Mouse (Mus musculus): ENCODE results near the gene 1110065P20Rik. TPM values are rescaled to one million over a fixed set of nuclear protein-coding genes. Genes with fewer than 3 reads are reported as not detected.
A peak's percentile ranks its signal among the peaks of the same experiment; 100 is the strongest.

The 1110065P20Rik gene
- total RNA-seq, 2 experiments from 2014 or later: 20.7 to 26.9 TPM

- DNase-seq: peak in 1 of 2 experiments; percentile 38
These were observed 7.5 kb downstream of the 1110065P20Rik start for GRCm38 (mm10) chr4:124843493-124843892.

- DNase-seq: no peak
These were observed 10.0 kb downstream of the 1110065P20Rik start for GRCm38 (mm10) chr4:124840998-124841397.

DNA sequence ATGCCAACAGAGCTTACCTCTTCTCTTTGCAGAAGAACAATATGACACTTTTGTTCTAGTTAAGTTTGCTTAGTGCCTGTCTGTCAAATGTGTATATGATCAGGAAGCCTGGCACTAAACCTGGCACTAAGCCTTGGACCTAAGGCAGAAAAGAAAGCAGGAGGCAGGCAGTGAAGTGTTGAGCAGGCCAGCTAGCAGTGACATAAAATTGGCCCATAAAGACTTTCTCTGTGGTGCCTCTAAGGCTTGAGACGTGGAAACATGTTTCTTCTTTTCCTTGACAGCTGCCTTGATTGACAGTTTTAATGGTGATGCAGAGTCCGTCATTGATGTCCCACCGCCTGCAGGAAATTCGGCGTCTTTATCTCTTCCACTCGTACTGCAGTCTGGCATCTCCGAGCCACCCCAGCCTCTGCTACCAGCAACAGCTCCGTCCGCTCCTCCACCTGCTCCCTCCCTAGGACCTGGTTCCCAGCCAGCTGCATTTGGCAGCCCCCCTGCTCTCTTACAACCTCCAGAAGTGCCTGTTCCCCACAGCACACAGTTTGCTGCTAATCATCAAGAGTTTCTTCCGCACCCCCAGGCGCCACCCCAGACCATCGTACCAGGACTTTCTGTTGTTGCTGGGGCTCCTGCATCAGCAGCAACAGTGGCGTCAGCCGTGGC lies 12.8 kb downstream of the 1110065P20Rik start:
- DNase-seq: no peak

DNA sequence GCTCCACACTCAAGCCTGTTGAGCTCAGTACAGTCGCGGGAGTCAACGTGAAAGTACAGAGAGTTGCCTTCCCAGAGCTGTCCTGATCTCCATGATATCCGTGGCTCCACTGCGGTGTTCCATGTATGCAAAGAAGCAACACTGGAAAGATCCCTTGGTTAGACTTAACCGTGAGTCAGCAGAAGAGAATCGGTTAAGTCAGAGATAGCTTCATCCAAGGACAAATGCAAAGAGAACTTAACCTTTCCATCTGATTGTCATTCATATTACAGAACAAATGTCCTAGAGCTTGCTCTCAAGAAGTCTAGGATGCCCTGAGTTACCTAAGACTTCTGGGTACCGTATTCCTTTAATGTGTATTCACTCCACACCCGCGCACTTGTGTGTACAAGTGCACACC lies 18.2 kb downstream of the 1110065P20Rik start:
- no peak for DNase-seq

- DNase-seq: no peak
These were observed 21.3 kb downstream of the 1110065P20Rik start for GRCm38 (mm10) chr4:124829671-124830070.

DNA sequence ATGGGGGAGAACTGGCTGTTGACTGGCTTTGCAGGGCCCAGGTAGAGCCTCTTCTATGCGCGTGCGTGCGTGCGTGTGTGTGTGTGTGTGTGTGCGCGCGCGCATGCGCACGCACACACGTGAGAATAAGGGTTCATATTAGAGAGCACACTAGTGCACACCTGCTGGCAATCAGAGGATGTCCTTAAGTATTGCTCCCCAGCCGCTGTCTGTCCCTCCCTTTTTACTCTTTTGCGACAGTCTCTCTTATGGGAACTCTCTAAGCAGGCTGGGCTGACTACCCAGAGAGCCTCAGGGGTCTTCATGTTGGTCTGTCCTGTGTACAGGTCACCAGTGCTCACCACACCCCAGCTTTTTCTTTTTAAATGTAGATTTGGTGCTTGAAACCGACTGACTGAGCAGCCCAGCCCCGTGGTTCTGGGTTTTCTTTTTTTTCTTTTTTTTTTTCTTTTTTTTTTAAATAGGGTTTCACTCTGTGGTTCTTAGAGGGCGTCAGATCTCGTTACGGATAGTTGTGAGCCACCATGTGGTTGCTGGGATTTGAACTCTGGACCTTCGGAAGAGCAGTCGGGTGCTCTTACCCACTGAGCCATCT lies 25.5 kb downstream of the 1110065P20Rik start:
- DNase-seq: no peak

DNA sequence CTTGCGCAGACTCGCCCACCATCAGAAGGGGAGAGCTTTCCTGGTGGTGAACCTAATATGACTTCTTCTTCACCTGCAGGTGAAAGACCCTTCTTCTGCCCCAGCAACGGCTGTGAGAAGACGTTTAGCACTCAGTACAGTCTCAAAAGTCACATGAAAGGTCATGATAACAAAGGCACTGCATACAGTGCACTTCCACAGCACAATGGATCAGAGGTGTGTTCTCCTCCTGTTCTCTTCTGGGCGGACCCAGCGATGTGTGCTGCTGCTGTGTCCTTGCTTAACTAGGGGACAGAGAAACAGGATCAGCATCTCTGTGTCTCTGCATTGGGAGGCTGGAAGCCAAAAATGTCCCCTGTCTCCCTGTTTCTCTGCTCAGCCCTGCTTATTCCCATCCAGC lies 26.0 kb downstream of the 1110065P20Rik start:
- DNase-seq: no peak

GRCm38 (mm10) chr4:124818832-124819231 lies 32.2 kb downstream of the 1110065P20Rik start:
- no peak for DNase-seq

DNA sequence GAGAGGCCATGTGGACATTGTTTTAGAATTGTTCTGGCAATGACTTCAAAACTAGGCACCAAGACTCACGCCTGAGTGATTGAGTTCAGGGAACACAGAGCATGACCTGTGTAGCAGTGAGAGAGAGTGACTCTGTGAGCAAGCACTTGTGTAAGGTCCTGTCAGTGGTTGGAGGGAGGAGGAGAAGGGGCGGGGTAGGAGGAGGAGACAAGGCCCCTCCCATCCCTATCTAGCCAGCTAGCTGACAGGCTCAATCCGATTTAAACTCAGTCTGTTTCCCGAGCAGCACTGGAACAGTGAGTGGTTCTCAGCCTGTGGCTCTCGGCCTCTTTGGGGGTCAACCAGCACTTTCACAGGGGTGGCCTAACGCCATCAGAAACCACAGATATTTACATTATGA lies 33.2 kb downstream of the 1110065P20Rik start:
- DNase-seq: peak; percentile 67

GRCm38 (mm10) chr4:124815901-124816300 lies 35.1 kb downstream of the 1110065P20Rik start:
- DNase-seq: peak; percentile 42 to 49

DNA sequence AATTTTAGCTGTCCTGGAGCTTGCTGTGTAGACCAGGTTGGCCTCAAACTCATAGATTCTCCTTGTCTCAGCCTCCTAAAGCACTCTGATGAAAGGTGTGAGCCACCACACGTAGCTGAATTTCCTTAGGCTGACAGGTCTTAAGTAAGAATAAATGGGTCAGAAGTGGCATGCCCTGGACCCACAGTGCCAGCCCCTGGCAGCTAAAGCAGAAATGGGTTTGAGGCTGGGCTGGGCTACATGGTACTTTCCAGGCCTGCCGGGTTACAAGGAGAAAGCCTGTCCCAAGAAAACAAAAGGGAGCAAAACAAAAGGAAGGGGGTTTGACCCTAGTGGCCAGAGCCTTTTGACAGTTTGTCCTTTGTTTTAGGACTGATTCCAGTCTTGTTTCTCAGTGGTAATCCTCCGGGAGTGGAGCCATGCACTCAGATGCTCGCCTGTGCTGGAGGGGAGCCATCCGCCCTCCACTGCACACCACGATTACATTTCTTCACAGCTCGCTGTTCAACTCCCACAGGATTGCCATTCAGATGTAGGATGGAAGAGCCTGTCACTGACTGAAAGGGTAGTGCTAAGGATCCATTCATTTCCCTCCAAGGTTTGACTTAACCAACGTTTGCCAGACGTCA lies 39.5 kb downstream of the 1110065P20Rik start:
- peak in 1 of 2 experiments; percentile 12 for DNase-seq

GRCm38 (mm10) chr4:124810056-124810455 lies 40.9 kb downstream of the 1110065P20Rik start:
- DNase-seq: no peak

DNA sequence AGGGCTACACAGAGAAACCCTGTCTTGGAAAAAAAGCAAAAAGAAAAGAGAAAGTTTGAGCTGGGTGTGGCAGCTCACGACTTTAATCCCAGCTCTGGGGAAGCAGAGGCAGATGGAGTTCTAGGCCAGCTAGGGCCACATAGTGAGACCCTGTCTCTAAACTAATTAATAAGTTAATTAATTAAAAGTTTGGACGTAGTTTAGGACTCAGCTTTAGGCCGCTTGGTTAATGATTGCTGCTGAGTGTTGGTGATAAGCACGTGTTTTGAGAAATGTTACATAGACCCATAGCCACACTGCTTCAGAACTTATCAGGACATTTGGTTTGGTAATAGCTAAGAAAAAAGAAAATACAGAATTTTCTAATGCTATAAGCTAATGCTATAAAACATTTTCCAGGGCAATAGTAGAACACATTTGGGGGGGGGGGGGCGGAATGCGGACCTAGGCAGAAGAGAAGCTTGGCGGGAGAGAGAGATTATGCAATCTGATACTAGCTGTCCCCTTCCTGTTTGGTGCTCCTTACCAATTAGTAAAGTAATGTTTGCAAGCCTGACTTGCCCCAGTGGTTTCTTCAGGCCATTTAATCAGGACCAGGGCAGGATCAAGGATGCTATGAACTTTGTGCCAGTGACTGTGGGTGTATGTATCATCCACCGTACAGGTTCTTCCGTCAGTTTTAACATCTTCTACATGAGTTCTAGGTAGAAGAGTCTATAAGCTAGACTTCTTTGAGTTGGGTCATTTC lies 41.7 kb downstream of the 1110065P20Rik start:
- no peak for DNase-seq

DNA sequence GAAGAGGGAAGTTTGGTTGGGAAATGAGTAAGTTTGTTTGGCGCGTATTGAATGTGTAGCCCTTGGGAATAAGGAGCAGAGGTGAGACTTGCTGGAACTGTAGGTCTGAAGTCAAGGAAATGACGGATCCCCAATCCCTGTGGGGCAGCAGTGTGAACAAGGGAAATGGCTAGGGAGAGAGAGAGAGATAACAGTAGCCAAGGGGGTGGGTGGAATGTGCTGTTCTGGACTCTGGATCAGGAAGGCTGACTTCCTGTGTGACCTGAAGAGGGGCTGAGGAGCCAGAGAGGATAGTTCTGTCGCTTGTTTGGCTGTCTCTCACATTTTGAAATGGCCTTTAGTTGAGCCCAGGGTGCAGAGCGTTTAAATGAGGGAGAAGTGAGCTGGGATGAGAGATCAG lies 42.5 kb downstream of the 1110065P20Rik start:
- peak in 1 of 2 experiments; percentile 42 for DNase-seq

DNA sequence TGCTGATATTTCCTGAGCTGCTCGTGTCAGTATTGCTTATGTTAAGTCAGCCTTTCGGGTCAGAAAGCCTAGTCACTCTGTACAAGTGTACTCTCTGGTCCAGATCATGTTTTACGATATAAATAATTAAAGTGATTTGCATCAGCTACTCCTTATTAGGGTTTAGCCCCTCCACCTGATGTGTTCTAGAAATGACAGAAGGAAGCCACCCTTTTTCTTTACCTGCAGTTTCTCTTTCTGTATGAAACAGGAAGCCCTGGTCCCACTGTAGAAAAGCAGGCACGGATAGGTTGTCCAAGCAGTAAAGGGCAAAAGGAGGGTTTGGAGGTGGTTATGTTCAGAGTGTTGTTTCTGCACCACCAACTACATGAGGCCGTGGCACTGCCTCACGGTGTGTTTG lies 47.6 kb downstream of the 1110065P20Rik start:
- DNase-seq: no peak

- peak; percentile 98 for DNase-seq
These were observed 48.4 kb downstream of the 1110065P20Rik start for GRCm38 (mm10) chr4:124802309-124803260.

DNA sequence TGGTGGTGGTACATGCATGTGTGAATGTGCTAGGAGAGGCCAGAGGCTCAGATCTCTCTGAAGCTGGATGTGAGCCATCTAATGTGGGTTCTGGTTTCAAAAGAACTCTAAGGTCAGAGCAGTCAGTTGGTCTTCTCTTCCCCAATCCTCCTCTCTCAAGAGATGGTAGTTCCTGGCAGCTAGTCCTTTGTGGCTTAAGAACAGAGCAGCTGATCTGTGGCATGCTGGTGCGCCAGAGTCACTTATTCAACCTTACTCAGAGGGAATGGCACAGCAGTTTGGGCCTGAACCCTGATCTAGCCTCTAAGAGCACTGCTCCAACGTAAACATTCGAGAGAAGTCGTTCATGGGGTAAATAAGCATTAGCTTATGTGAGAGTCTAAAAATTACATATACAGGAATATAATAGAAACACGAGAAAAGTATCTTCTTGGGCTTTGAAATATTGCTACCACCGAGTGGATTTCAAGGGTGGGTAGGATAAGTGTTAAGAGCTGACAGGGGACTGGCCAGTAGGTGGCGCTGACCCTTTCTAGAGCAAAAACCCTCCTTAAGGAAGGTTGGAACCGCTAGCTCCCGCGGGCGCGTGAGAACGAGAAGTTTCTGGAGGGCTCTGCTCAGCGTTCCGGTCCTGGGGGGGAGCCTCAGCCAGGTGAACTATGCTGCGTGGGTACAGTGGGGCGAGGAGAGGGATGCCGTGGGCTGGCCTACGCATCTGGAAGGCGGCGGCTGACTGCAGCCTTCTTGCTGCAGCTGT lies 49.3 kb downstream of the 1110065P20Rik start, which contains the start of gene Mtf1:
Gene Mtf1, plus strand, starts transcription at position 553 of the 757 bp plus-strand sequence.
- DNase-seq: peak; percentile 85 to 92
